Mouse (Mus musculus) liver, adult (tissue): ENCODE measurements around the gene Olfr196.
"Not testable (repeated sequence)": the region's sequence is repeated elsewhere in the genome, so short reads cannot be mapped to it uniquely, and the experiment has no call there.

Experiments used
- GATA4 ChIP-seq: IDR thresholded peaks from 2 replicates; pipeline ENCODE4 v1.6.1; 2014; ENCODE audit warnings: mild to moderate bottlenecking, low read length; ENCODE audit not compliant: insufficient replicate concordance

The Olfr196 gene

DNA sequence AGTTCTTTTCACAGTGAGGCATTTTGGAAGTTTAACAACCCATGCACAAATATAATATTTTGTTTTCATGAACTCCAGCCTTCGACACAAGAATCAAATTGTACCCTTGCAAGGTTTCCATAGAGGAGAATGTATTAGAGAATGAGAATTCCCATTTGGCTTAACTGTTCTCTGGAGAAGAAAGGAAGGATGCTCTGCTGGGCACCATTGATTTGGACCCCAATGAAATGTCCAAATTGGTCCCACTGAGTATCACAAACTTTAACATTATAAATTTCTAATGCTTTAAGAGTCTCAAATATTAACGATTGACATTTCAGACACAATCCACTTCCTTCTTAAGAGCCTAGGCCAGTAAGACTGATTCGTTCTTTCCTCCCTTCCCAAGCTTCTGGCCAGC, at the start of gene Olfr196:
TSS of gene Olfr196 (minus strand) at position 101 of the 400 bp plus-strand sequence.
- TF ChIP-seq GATA4: no peak

DNA sequence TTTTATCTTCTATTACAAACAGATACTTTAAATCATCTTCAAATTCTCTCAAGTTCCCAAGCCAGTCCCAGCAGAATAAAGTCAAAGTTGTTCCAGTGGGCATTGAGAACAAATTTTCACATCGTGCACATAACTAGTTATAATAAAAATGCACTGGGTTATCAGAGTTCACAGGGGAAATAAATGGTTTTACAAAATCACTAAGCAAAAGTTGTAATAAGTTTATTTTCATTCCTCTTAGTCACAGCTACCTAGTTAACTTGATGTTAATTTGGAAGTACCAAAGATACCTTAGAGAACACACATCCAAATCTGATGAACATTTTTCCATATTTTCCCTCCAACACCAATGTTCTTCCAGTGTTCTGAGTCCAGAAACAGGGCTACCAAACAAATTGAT, 49.4 kb upstream of the Olfr196 start, which contains the start of gene Olfr199:
TSS of gene Olfr199 (minus strand) at position 101 of the 400 bp plus-strand sequence.
- not testable (repeated sequence) for TF ChIP-seq GATA4

DNA sequence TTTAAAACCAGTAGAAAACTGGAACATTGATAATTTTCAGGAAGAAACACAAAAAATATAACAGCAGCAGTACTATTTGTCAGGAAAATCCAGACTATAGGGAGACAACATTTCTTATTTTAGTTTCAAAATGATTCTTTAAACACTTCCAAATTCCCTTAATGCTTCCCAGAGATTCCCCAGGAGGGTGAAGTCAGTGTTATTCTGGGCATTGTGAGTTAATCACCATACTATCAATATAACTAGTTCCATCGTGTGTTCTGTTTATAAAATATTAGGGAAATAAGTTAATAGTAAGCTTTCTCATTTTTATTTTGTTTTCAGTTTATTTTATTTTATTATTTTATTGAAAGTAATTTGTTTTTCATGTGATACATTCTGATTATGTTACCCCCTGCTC, 33.2 kb upstream of the Olfr196 start, which contains the start of gene Olfr198:
TSS of gene Olfr198 (minus strand) at position 101 of the 400 bp plus-strand sequence.
- TF ChIP-seq GATA4: not testable (repeated sequence)

DNA sequence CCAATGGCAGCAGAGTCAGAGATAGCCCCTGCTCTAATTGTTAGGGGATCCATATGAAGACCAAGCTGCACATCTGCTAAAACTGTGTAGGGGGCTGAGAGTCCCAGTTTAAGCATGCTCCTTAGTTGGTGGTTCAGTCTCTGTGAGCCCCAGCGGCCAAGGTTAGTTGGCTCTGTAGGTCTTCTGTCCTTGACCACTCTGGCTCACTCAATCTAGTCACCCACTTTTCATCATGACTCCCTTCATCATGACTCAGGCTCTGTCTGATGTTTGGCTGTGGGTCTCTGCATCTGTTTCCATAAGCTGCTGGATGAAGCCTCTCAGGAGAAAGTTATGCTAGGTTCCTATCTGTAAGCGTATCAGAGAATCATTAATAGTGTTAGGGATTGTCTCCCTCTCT, 18.3 kb downstream of the Olfr196 start:
- no peak for TF ChIP-seq GATA4

DNA sequence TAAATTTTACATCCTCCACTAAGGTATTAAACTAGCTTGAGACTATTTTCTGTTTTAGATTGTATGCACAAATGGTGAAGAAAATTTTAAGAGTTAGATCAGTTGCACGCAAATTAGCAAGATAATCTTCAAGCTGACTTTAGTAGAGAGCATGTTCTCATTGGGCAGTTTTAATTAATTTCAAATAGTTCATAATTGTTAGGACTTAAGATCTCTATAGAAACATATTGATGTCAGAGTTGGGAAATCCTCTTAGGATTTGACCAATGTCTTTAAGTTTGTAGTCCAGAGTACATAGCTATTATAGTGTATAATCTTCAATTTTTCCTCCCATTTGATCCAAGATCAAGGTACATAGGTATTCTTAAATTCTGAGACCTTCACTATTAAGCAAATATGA, 23.5 kb downstream of the Olfr196 start, which contains the start of gene Olfr195:
TSS of gene Olfr195 (plus strand) at position 301 of the 400 bp plus-strand sequence.
- no peak for TF ChIP-seq GATA4

DNA sequence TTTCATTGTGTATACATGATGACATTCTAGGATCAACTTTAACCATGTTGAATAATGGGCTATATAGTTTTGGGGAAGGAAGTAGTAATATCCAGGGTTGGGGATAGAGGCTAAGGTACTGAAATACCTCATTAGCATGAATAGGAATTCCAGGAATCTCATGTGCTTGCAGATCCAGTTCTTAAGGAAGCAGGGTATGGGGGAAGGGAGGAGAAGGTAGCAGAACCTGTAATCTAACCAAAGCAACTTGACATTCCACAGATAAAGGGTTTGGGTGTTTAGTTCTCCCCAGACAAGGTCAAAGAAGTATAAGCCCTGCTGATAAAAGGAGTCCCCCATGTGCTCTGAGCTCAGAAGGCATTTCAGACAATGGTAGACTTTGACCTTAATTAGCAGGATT, 29.1 kb downstream of the Olfr196 start:
- TF ChIP-seq GATA4: no peak

DNA sequence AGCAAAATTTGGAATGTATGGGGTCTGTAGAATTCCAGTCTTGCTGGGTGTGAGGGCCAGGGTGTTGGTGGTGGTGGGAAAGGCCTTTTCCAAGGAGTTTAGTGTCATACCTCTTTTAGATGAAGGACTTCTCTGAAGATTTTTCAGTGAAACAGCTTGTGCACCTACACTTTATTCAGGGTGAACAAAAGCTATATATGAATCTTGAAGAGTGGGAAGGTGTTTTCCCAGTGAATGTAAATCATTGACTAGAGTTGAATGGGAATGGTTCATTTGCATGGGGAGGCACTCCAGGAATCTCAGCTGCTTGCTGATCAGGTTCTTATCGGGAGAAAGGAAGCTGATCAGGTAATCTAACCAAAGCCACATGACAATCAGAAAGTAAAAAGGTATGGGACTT, 39.5 kb downstream of the Olfr196 start:
- no peak for TF ChIP-seq GATA4

DNA sequence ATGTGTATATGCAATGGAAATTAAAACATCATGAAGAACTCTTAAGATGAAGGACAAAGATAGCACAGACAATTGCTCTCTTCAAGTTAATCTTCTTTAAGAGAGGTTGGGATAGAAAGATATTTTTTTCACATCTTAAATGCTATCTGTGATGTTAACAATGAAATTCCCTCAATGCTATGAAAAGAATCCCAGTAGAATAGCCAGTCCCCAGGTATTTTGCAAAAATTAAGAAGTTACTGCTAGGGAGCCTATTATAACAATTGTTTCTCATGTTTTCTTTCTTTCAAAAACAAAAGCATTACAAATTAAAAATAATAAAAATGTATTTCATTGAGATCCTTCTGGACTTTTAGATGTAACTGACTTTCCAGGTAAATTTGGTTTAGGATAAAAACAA, 49.3 kb downstream of the Olfr196 start, which contains the start of gene Olfr194:
TSS of gene Olfr194 (minus strand) at position 101 of the 400 bp plus-strand sequence.
- no peak for TF ChIP-seq GATA4
